Mouse (Mus musculus) megakaryocyte-erythroid progenitor cell, adult 5-6 weeks (primary cell): ENCODE measurements around the gene Mgst2. TPM values are rescaled to one million over a fixed set of nuclear protein-coding genes. Genes with fewer than 3 reads are reported as not detected.
A peak's percentile ranks its signal among the peaks of the same experiment; 100 is the strongest.

Experiments
- ATAC-seq: replicated peaks from 2 replicates; pipeline ENCODE4 v1.8.0; 2016; ENCODE audit warnings: mild to moderate bottlenecking, inconsistent platforms; ENCODE audit not compliant: severe bottlenecking, poor library complexity, low FRiP score, low TSS enrichment
- total RNA-seq, 2 experiments: library from RNA; stranded (forward) in 1 of 2; stranded (reverse) in 1 of 2; fragments of 200-1000, 215-1000 nt in 1 of 2; fragments of >200 nt in 1 of 2; fragmentation: Nextera tagmentation in 1 of 2; gene quantifications; 2 replicates each; pipeline ENCODE4 v1.2.3; 2014 to 2017

The Mgst2 gene
- total RNA-seq, 2 experiments from 2014 or later, result 0.66 to 8.3 TPM

GRCm38 (mm10) chr3:51695713-51696112 is 35.6 kb downstream of the Mgst2 start:
- no peak for ATAC-seq

- ATAC-seq, result no peak
Measured at GRCm38 (mm10) chr3:51697931-51698330, 37.8 kb downstream of the Mgst2 start.

- ATAC-seq, result no peak
Measured at GRCm38 (mm10) chr3:51700123-51700522, 40.0 kb downstream of the Mgst2 start.

GRCm38 (mm10) chr3:51700731-51701280 is 40.6 kb downstream of the Mgst2 start:
- 0 out of 2 replicates have a peak, but pooled peaks have one; percentile 6 for ATAC-seq

- peak; percentile 90 for ATAC-seq
Measured at GRCm38 (mm10) chr3:51701281-51701751, 41.2 kb downstream of the Mgst2 start.

- ATAC-seq, result no peak
Measured at GRCm38 (mm10) chr3:51701950-51702349, 41.8 kb downstream of the Mgst2 start.

- no peak for ATAC-seq
Measured at GRCm38 (mm10) chr3:51702701-51703286, 42.6 kb downstream of the Mgst2 start.

GRCm38 (mm10) chr3:51703478-51703877 is 43.3 kb downstream of the Mgst2 start:
- ATAC-seq, result no peak

- no peak for ATAC-seq
Measured at GRCm38 (mm10) chr3:51705220-51705619, 45.1 kb downstream of the Mgst2 start.

- ATAC-seq, result no peak
Measured at GRCm38 (mm10) chr3:51708375-51708745, 48.2 kb downstream of the Mgst2 start.

- peak; percentile 49; the same call in 1 of the 2 replicates for ATAC-seq
Measured at GRCm38 (mm10) chr3:51708746-51709411, 48.7 kb downstream of the Mgst2 start.

GRCm38 (mm10) chr3:51712382-51712781 is 52.2 kb downstream of the Mgst2 start:
- peak; percentile 67 for ATAC-seq

- no peak for ATAC-seq
Measured at GRCm38 (mm10) chr3:51713233-51713632, 53.1 kb downstream of the Mgst2 start.

GRCm38 (mm10) chr3:51714469-51714868 is 54.3 kb downstream of the Mgst2 start:
- no peak for ATAC-seq

GRCm38 (mm10) chr3:51717455-51717854 is 57.3 kb downstream of the Mgst2 start:
- ATAC-seq, result no peak

GRCm38 (mm10) chr3:51717909-51718308 is 57.7 kb downstream of the Mgst2 start:
- no peak for ATAC-seq

- no peak for ATAC-seq
Measured at GRCm38 (mm10) chr3:51719373-51719772, 59.2 kb downstream of the Mgst2 start.

- ATAC-seq, result no peak
Measured at GRCm38 (mm10) chr3:51719982-51720381, 59.8 kb downstream of the Mgst2 start.

- no peak for ATAC-seq
Measured at GRCm38 (mm10) chr3:51726257-51726656, 66.1 kb downstream of the Mgst2 start.

GRCm38 (mm10) chr3:51727487-51727886 is 67.3 kb downstream of the Mgst2 start:
- ATAC-seq, result no peak

- ATAC-seq, result peak; percentile 41
Measured at GRCm38 (mm10) chr3:51727968-51728367, 67.8 kb downstream of the Mgst2 start.
